In the genomic region with DNA sequence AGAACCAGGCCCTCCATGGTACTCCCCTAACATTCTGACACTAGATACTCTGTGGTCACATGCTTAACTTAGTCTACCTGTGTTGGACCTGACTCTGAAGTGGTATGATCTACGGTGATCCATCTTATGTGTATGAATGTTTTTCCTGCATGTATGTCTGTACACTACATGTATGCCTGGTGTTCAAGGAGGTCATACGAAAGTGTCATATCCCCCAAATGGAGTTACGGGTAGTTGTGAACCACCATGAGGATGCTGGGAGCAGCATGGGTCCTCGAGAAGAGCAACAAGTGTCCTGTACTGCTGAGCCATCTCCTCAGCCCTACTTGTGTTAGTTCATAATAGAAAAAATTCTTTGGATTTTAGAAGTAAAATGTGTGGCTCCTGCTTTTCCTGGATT, we compare ENCODE assay signal across 39 mouse cellular contexts. TPM values are rescaled to one million over a fixed set of nuclear protein-coding genes. Genes with fewer than 3 reads are reported as not detected.
"Had no signal": no experiment of that assay in that cellular context is flagged by ENCODE, and none has a peak within 500 bp of the region (broad histone marks: within the 10 kb centered on the region; RNA-seq: fewer than 3 reads in every experiment).

No protein-coding gene starts in this region.

- H3K4me3 ChIP-seq: heart, embryonic 12.5 days; heart, embryonic 13.5 days; heart, embryonic 15.5 days; hindbrain, embryonic 10.5 days; hindbrain, embryonic 12.5 days; hindbrain, embryonic 13.5 days; hindbrain, embryonic 15.5 days; intestine, embryonic 15.5 days; kidney, embryonic 15.5 days; layer of hippocampus, adult 2 months; left cerebral cortex, adult 2 months had no signal

- H3K9ac ChIP-seq: heart, embryonic 12.5 days; heart, embryonic 13.5 days; heart, embryonic 15.5 days; hindbrain, embryonic 12.5 days; hindbrain, embryonic 13.5 days; hindbrain, embryonic 14.5 days; hindbrain, embryonic 15.5 days; intestine, embryonic 15.5 days; kidney, embryonic 15.5 days had no signal

- DNase-seq: heart, postnatal 10 days; heart, postnatal 14 days; heart, postnatal 36 days; heart, postnatal 4 days; kidney, adult 11 months; kidney, adult 18-20 months; kidney, adult 2 months; kidney, adult 8-10 months; kidney, adult 9 months; kidney, postnatal 10 days; kidney, postnatal 14 days; kidney, postnatal 25 days; kidney, postnatal 36 days; kidney, postnatal 4 days; layer of hippocampus, adult 9-11 months; layer of hippocampus, postnatal 36 days had no signal

- H3K27me3 ChIP-seq: heart, embryonic 12.5 days; heart, embryonic 13.5 days; heart, embryonic 15.5 days; hindbrain, embryonic 12.5 days; hindbrain, embryonic 13.5 days; hindbrain, embryonic 15.5 days; intestine, embryonic 15.5 days; kidney, embryonic 15.5 days had no signal

- H3K27ac ChIP-seq: heart, embryonic 13.5 days; heart, embryonic 15.5 days; hindbrain, embryonic 10.5 days; hindbrain, embryonic 12.5 days; hindbrain, embryonic 13.5 days; hindbrain, embryonic 14.5 days; hindbrain, embryonic 15.5 days; hindbrain, postnatal 0 days; intestine, embryonic 15.5 days; kidney, embryonic 15.5 days; kidney, postnatal 0 days; layer of hippocampus, adult 2 months; left cerebral cortex, adult 2 months had no signal

- H3K4me2 ChIP-seq: heart, embryonic 11.5 days; heart, embryonic 12.5 days; heart, embryonic 13.5 days; heart, embryonic 15.5 days; hindbrain, embryonic 12.5 days; hindbrain, embryonic 13.5 days; hindbrain, embryonic 14.5 days; hindbrain, embryonic 15.5 days; intestine, embryonic 15.5 days; kidney, embryonic 15.5 days had no signal

- ATAC-seq: hindbrain, embryonic 16.5 days; hindbrain, postnatal 0 days; inflammation-experienced regulatory T-cells, adult 6 months; intestine, embryonic 15.5 days; intestine, embryonic 16.5 days; intestine, postnatal 0 days had no signal

- H3K36me3 ChIP-seq: intestine, embryonic 15.5 days had no signal

- H3K9me3 ChIP-seq: heart, embryonic 12.5 days; heart, embryonic 13.5 days; heart, embryonic 15.5 days; hindbrain, embryonic 10.5 days; hindbrain, embryonic 12.5 days; hindbrain, embryonic 13.5 days; hindbrain, embryonic 15.5 days; intestine, embryonic 15.5 days; kidney, embryonic 15.5 days had no signal

RNA-seq across cellular contexts. Expression of a gene that starts 8.1 kb away (rescaled TPM):
- total RNA-seq: heart, postnatal 10 days; heart, postnatal 14 days; hematopoietic stem cell, adult 5-6 weeks; layer of hippocampus, adult 18-20 months; left cerebral cortex, adult 18-20 months had no signal
- polyA plus RNA-seq: heart, embryonic 12.5 days; kidney, adult 2 months; large intestine, adult 2 months had no signal
